Mouse (Mus musculus) layer of hippocampus, postnatal 14 days (tissue): Measurements from ENCODE around the gene Lysmd1. TPM values are rescaled to one million over a fixed set of nuclear protein-coding genes. Genes with fewer than 3 reads are reported as not detected.

Experiments
- DNase-seq, 2 experiments: peaks; one replicate each; pipeline ENCODE4 v3.0.0; 2021 to 2022; ENCODE audit warnings: low spot score in 2 of 2, mixed read lengths in 1 of 2
- total RNA-seq, 2 experiments: library from RNA; stranded (reverse); gene quantifications; 2 replicates each; pipeline ENCODE4 v1.2.3; 2021

The Lysmd1 gene
- total RNA-seq, 2 experiments from 2014 or later: 22.5 to 22.8 TPM

DNA sequence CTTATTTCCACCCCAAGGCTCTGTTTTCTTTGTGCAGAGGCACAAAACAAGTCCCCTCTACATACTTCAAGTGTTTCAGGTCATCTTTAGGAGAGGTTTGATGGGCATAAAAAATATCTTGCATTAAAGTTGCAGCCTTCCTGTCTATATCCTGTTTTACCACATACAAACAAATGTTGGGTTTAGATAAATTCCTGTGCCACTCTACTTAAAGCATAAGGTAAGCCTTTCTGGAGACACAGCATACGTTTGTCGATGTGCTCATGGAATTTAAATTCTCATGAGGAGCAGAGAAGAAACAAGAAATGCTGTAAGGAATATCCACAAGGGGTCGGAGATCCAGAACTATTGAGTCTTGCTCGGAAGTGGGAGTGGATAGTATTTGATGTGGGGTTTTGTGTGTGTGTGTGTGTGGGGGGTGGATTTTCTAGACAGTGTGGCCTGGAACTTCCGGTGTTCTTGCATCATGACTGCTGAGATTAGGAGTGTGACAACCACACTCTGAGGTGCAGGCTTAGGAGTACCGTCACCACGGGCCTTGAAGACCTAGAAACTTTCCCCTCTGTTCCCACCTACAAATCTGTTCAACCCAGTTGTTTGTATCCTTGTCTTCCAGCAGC lies 1.7 kb downstream of the Lysmd1 start:
- DNase-seq: no peak

DNA sequence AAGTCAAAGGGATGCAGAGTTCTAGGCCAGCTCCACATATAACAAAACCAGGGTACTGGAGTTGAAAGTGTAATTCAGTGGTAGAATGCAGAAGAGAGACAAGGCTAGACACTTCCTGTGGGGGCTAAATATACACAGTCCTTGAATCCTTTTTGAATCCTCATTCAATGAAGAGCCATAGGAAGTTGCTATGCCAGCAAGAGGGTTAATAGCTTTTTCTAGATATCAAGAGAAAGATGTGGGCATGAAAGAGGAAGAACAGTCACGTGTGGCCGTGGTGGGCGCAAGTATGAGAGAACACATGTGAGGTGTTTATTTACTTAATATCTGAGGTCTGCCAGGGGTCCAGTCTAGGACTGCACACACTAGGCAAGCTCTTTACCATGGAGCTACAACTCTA lies 2.4 kb downstream of the Lysmd1 start:
- DNase-seq: no peak

DNA sequence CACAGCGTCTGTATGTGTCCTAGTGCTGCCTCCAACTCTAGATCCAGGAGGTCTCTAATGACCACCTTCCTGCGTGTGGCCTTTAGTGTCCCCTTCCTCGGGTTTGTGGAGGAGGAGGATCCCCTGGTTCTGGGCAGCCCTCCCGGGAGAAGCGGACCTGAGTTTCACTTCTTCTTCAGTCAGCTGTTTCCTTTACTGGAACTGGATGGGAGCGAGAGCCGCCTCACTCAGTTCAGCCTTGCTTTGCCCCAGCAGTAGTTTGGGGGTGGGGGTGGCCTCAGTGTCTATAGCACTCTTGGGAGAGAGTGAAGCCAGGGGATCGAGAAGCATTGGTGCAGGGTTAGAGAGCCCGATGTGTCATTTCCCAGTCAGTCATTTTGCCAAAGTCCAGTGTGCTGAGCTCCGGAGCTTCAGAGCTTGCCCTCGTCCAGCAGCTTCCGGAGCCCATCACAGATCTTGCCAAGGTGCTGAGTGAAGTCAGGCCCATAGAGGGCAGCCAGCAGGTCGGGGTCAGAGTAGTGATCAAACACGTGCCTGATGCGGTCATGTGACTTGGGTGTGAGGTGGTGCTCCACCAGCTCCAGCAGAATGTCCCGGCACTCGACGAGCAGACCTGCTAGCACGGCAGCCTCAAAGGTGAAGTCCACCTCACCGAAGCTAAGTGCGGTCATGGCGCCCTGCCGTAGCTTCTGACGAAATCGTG lies 5.8 kb downstream of the Lysmd1 start:
- no peak for DNase-seq

DNA sequence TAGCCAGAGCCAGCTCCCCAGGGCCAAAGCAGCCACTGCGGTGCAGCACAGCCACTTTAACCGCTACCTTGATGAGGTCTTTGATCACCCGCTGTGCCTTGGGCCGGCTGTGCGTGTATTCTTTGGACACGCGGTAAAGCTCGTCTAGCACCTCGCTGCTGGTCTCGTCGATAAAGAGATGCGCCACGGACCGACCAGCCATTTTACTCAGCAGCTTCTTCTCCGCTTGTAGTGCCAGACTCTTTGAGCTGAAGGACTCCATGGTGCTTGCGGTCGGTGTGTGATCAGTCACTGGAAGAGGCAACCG lies 6.4 kb downstream of the Lysmd1 start:
- no peak for DNase-seq

DNA sequence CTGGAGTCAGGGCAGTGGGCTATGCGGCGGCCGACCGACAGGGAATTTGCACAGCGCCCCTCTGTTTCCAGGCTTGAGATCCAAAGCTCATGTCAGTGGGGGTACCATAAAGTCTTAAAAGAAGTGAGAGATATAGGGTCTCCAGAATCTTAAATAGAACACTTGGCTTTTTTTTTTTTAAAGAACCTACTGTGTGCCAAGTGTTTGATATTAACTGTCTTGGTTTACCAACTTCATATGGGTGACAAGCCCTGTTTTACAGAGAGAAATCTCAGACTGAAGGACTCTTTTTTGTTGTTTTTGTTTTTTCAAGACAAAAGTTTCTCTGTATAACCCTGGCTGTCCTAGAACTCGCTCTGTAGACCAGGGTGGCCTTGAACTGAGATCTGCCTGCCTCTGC lies 6.9 kb downstream of the Lysmd1 start:
- DNase-seq: no peak

DNA sequence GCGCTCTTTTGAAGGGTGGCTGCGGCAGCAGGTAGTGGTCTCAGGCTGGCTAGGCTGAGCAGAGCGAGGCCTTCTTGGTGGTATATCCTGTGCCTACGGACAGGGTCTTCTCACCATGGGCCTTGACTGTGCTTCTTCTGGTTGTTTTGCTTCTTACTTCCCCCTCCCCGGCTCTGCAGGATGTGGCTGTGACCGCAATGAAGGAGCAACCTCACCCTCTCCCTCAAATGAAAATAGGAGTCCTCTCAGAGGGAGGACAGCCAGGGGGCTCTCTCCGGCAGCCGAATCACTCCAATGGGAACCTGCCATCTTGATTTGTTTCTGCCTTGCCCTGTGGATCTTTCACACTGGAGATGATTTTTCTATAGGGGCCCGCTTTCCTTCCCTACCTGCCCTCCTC lies 7.6 kb downstream of the Lysmd1 start:
- no peak for DNase-seq

DNA sequence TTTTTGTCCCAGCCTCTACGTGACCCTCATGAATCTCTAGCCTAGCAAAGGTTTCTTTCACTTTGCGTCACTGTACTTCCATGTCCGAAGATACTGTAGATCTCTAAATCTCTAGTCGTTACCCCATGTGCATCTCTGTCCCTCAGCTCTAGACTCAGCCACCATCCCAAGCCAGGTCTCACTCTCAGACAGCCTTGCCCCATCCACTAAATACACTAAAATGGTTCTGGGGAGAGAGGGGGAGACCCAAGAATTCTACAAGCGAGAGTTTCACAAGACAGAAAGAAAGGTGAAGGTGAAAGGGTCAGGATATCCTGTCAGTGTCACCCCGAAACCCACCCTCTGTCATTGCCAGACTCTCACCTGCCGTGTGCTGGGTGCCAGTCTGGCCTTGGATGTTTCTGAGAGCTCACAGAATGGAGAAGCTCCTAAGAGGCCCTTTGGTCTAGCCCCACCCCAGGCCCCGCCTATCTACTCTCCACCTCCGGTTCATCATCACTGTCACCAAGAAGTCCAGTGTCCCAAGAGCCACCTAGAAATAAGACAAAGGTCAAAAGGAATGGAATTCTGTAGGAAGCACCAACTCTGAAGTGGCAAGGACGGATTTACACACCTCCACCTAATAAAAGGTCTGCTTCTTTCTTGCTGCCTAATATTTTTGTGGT lies 8.2 kb downstream of the Lysmd1 start, which contains the start of gene Tnfaip8l2:
Tnfaip8l2 (minus strand) TSS at position 409 of the 665 bp plus-strand sequence.
- DNase-seq: no peak

DNA sequence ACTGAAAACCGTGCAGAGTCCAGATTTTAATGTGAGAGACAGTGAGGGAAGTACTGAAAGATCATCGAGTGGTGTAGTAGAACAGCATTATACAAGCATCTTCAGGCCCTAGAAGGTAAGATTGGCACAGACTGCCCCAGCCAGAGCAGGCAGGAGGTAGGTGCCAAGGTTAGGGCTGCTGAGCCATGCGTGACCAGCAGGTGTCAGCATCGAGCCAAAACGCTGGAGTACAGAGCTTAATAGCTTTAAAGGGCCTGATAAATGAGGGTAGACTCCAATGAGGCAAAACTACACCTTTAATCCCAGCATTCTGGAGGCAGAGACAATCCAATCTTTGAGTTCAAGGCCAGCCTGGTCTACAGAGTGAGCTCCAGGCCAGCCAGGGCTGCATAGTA lies 8.7 kb downstream of the Lysmd1 start:
- peak; percentile 86 to 88 for DNase-seq

DNA sequence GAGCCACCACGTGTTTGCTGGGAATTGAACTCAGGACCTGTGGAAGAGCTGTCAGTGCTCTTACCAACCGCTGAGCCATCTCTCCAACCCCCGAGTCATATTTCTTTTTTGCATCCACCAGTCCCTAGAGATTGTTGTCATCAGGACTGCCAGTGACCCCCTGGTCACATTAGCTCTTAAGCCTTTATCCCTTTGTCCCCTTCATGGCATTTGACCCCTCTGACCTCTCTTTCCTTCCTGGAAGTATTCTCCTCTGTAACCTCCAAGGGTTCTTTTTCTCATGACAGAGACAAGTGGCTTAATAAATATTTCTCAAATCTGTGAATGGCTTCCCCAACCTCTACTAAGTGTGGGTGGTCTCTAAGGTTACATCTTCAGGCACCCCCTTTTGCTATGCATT lies 14.0 kb downstream of the Lysmd1 start:
- DNase-seq: no peak

DNA sequence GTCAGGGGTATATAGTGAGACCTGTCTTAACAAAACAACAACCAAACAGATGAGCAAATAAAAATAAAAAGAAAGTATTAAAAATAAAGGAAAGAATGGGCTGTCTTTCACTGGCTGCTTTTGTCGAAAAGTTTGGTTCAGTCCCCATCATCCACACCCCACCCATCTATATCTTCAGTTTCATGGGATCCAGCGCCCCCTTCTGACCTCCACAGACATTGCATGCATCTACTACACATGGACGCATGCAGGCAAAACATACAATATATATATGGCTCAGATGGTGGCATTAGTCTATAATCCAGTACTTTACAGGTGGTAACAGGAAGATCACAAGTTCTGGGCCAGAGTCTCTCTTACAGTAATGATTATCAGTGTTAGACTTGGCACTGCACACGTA lies 20.0 kb downstream of the Lysmd1 start:
- no peak for DNase-seq

DNA sequence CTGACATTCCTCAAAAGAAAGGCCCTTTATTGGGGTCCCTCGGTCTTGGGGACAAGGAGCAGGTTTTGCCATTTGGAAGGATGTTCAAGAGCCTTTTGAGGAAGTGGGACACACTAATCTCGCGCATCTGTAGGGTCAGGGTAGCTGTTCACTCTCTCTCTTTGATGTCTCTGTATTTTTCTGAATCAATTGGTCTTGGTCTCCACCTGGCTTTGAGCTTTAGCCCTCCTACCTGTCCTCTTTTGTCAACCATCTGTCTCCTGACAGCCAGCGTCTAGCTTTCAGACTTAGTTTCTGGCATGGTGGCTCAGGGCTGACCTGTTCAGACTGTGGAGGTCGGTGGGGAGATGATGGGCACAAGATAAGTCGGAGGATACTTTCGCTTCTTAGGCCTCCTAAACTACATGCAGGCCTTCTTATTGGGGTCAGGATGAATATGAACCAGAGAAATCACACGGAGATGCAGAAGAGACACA lies 25.7 kb downstream of the Lysmd1 start:
- DNase-seq: no peak

DNA sequence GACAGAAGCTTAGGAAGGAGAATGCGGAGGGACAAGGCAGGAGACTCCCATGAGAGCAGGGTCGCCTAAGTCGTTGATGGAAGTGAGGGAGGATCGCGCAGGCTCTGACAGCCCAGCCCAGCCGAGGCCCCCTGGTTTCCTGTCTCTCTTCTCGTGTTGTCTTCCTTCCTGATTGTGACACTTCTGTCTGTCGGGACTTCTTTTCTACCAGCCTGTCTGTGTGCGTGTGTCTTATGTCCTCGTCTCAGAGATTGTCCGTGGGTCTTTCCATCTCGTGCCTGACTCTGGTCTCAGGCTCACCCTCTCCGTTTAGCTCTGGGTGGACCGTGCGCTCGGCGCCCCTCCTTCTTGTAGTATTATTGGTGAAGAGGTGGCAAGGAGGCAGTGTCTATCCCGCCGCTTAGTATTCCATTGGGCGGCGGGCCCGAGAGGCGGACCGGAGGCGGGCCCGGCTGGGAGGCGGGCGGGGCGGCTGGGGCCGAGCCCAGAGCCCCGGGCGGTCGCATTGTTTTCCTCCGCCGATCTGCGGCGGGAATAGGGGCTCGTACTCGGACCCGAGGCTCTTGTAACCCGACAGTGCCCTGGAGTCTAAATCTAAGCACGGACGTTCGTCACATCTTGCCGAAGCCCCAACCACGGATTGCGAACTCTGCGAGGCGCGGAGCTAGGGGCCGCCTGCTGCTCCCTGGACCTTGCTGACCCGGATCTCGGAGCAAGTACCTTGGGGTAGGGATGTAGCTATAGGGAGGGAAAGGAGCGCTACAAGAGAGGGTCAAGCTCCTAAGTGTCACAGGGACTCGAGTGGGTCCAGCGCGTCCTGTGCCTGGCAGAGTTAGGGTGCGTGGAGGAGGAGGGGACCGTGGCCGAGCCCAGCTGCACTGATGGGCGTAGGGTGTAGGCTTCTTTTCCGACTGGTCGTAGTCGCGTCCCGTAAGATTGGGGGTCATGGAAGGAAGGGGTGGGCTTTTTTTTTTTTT lies 26.4 kb downstream of the Lysmd1 start, which contains the start of gene Sema6c:
Sema6c (plus strand) TSS at position 471 of the 977 bp plus-strand sequence.
- DNase-seq: peak; percentile 83 to 93

DNA sequence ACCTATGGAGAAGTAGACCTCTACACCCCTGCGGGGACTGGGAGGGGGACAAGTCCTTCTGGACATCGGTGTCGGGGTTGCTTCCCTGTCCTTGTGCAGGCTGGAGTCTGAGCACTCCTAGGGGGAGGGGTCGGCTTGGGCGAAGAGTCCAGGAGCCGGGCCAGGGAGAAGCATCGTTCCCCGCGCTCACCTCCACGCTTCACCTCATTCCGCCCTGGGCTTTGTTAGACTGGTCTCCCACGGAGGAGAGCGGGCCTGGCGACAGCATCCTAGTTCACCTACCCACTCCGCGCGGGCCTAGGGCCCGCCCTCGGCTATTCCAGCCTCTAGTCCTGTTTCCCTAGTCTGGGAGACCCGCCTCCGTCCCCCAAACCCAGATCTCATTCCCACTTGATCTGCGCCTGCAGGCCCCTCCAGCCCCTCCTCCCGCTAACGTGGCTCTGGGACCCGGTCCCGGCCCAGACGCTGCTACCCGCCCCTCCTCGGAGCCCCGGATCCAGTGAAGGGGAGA lies 27.2 kb downstream of the Lysmd1 start:
- peak in 1 of 2 experiments; percentile 31 for DNase-seq

DNA sequence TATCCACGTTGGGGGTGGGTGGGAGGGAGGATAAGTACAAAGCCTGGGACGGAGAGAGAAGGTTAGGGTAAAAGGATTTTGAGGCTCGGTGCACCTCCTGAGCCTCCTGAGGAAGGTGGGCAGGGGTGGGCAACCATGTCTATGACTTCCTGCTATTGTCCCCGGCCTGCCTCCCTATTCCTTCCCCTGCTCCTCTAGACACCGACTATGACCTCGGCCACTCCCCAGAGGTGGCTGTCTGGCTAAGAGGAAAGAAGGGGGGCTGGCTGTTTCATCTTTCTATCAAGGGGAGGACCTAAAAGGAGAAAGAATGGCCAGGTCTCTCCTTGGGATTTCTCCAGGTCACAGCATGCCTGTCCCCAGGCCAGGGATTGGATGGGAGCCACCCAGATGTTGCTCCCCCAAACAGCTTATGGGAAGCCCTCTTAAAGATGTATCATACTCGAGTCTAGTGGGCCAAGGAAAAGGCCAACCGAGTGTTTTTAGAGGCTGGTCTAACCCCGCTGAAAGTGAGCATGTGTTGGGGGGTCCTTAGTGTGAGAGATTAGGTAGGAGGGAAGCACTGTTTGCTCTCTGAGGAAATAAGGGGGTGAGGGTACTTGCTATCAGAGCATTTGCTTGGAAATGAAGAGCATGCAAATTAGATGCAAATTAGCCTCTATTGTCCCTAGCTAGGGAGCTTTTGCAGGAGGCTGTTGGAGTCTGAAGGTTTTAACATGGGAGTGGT lies 27.9 kb downstream of the Lysmd1 start:
- DNase-seq: no peak

DNA sequence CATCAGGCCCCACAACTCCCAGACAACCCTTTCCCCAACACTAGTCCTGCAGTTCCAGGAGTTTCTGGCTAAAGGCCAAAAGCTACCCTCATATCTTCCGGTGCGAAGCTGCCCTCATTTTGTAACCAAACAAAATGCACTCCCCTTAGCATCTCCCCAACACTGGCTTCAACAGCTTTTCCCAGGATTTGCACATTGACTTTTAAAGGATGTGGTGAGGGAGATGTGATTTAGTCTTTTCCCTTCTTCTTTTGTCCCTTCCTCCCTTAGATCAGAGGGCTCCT lies 28.4 kb downstream of the Lysmd1 start:
- no peak for DNase-seq

DNA sequence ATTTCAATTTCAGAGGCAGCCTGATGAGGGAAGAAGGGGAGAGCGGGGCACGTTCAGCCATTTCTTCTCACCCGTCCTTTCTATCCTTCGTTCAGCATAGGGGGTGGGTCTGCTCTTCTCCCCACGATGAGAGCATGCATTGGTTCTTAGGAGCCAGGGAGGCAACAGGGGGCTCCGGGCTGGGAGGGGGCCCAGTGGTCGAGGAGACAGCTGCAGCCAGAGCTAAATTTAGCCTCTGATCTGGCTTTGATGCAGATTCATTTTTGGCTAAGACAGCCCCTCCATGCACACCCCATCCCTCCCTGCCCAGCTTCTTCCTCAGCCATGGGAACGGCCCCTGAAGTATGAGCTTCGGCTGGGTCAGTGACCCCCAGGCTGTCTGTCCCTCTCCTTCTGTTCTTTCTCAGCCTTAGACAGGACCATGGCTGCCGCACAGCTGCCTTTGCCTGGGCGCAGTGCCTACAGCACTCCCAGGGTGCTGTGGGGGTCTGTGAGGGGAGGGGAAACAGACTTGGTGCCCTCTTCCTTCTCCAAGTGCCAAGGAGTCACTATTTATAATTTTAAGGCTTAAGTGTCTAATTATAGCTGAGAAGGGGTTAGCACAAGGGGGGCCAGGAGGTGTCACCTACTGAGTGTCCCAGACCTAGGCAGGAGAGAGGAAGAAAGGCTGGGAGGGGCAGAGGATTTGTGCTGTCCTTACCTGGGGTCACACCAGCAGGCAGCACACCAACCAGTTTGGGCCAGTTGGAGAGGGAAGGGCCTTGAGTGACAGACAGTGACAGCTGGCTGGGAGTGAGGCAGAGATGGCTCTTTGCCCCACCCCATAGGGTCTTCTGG lies 29.7 kb downstream of the Lysmd1 start:
- no peak for DNase-seq

DNA sequence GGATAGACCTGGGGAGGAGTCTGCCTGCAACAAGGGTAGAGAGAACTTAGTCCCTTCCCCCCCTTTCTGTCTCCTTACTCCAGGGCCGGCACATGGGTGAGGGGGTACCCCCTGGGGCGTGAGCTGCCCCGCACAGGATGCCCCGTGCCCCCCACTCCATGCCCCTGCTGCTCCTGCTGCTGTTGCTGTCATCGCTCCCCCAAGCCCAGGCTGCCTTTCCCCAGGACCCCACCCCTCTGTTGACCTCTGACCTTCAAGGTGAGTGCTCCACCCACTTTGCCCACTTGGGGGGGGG lies 30.3 kb downstream of the Lysmd1 start:
- no peak for DNase-seq

DNA sequence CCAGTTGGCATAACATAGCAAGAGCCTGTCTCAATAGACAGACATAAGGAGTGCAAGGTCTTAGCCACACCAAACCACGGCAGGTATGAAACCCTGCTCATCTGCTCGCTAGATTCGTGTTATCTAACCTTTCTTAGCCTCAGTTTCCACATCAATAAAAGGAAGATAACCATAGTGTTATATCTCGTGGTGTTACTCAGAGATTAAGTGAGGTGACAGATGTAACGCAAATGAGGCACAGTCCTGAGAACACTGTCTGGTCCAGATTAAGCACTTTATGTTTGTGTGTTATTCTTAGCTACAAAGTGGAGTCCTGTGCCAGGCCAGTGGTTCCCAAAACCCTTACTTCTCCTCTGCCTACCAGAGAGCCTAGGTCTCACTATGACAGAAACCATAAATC lies 31.0 kb downstream of the Lysmd1 start:
- DNase-seq: no peak

DNA sequence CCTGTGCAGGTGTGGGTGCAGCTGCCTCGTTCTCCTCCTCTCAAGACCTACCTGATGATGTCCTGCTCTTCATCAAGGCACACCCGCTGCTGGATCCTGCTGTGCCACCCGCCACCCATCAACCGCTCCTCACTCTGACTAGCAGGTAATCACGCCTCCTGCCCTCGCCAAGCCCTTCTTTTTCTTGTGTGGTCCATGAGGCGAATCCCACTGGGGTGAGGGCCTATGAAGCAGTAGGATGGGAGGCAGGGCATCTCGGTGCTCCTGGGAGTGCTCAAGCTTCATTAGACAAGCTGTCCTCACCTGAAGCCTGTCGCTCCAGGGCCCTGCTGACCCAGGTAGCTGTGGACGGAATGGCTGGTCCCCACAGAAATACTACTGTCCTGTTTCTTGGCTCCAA lies 36.1 kb downstream of the Lysmd1 start:
- DNase-seq: no peak

DNA sequence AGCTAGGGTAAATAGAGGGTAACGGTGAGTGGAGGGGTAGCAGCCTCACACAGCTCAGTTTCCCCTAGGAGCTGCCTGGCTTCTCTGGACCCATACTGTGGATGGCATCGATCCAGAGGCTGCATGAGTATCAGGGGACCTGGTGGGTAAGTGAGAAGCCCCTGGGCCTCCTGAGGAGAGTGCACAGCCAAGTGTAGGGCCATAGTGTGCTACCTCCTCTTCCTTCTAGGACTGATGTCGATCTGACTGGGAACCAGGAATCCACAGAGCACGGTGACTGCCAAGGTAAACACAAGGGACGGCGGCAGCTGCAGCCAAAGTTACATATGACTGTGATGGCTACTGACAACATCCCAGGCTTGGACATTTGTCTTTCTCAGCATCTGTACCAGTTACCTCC lies 37.2 kb downstream of the Lysmd1 start:
- DNase-seq: no peak
